Mouse (Mus musculus): ENCODE measurements around the gene Zc2hc1b.

DNA sequence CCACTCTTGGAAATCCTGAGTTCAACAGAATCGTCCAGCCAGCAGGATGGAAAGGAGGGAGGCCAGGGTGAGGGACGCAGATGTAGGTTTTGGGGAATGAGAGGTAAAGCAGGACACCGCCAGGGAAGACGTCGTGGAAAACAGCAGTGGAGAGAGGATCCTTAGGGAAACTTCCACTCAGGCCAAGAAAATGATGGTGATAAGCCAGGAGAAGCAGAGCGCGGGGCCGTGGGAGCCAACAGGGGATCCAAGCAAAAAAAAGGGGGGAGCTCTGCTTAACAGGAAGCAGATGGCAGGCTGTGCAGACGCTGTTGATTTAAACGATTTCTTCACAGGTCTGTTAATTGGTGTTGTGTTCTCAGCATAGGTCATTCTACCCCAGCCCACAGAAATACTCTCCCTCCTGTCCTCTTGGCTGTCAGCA lies 5.0 kb downstream of the Zc2hc1b start:
- TF ChIP-seq POLR2A (IDR thresholded peaks at IDR 0.05; ENCODE audit: borderline replicate concordance, extremely low read depth, low read depth, low read length) (no peak), CTCF (IDR thresholded peaks at IDR 0.05; ENCODE audit: insufficient read depth, low read length) (no peak)
